Mouse (Mus musculus) ES-Bruce4 (cell line): Measurements from ENCODE around the gene Senp1.

Source experiments
- CTCF ChIP-seq: IDR thresholded peaks from one replicate; pipeline ENCODE4 v1.8.1; 2011; ENCODE audit warnings: low read depth, low read length
- EP300 ChIP-seq: IDR thresholded peaks from 2 replicates; pipeline ENCODE4 v1.6.1; 2011; ENCODE audit warnings: low read depth, low read length; ENCODE audit not compliant: insufficient read depth
- POLR2A ChIP-seq: IDR thresholded peaks from one replicate; pipeline ENCODE4 v1.8.1; 2011; ENCODE audit warnings: low read length; ENCODE audit not compliant: insufficient read depth

DNA sequence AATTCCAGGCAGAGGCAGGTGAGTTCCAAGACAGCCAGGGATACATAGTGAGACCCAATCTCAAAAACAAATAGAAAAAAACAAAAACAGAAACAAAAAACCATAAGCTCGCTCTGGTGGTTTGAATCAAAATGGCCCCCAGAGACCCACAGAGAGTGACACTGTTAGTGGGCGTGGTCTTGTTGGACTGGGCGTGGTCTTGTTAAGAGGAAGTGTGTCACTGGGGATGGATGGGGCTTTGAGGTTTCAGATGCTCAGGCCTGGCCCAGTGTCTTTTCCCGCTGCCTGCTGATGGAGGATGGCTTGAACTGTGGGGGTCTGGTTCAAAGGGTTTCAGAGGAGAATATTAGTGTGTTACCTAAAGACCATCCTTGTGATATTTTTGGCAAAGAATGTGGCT, 75.6 kb downstream of the Senp1 start:
- TF ChIP-seq POLR2A, result no peak
- TF ChIP-seq EP300, result no peak
- no peak for TF ChIP-seq CTCF
